Mouse (Mus musculus): ENCODE data around the gene Hagh. TPM values are rescaled to one million over a fixed set of nuclear protein-coding genes. Genes with fewer than 3 reads are reported as not detected.

The Hagh gene
- polyA plus RNA-seq (2015; fragmentation: Nextera tagmentation; extraction: Ambion mirVana): 62.9 and 72.2 TPM in 2 replicates

GRCm38 (mm10) chr17:24839842-24840241, at the start of gene Hagh:
TSS of gene Hagh (plus strand) at chr17:24840143.
- H3K4me3 ChIP-seq (ENCODE audit: low read depth, low read length): no peak within 1 kb of the TSS
- no peak within 1 kb of the TSS for H3K9ac ChIP-seq (ENCODE audit: low read depth, low read length)
- no peaks in the 10 kb centered on the region for H3K4me1 ChIP-seq (ENCODE audit: control insufficient read depth, insufficient read depth, low read length)
- H3K27ac ChIP-seq (ENCODE audit: low read length): no peak within 1 kb of the TSS
- H3K27me3 ChIP-seq (ENCODE audit: control insufficient read depth, insufficient read depth, low read depth, low read length): peaks cover 8% of the 10 kb centered on the region
- H3K9me3 ChIP-seq (replicated peaks; ENCODE audit: control insufficient read depth, low read length, poor library complexity, severe bottlenecking): no peaks in the 10 kb centered on the region
- 74% methylated on average over 8 of the region's 8 CpGs for WGBS
- no peak within 1 kb of the TSS for H3K4me2 ChIP-seq (ENCODE audit: low read length)
- H3K36me3 ChIP-seq (ENCODE audit: control insufficient read depth, insufficient read depth, low read length): no peaks in the 10 kb centered on the region
- no peak for ATAC-seq

- Histone ChIP-seq H3K27ac (ENCODE audit: low read length) (no peak overlapping the region), H3K36me3 (ENCODE audit: control insufficient read depth, insufficient read depth, low read length) (no peaks in the 10 kb centered on the region), H3K4me1 (ENCODE audit: control insufficient read depth, insufficient read depth, low read length) (no peaks in the 10 kb centered on the region), H3K4me3 (ENCODE audit: low read depth, low read length) (no peak overlapping the region), H3K27me3 (ENCODE audit: control insufficient read depth, insufficient read depth, low read depth, low read length) (no peaks in the 10 kb centered on the region), H3K9ac (ENCODE audit: low read depth, low read length) (no peak overlapping the region), H3K9me3 (replicated peaks; ENCODE audit: control insufficient read depth, low read length, poor library complexity, severe bottlenecking) (no peaks in the 10 kb centered on the region), H3K4me2 (ENCODE audit: low read length) (no peak overlapping the region)
- WGBS: 76% methylated on average over 8 of the region's 8 CpGs
- ATAC-seq: no peak
These were observed 47.8 kb upstream of the Hagh start for GRCm38 (mm10) chr17:24792190-24792589.

GRCm38 (mm10) chr17:24794791-24795190, 45.2 kb upstream of the Hagh start:
- Histone ChIP-seq H3K27me3 (ENCODE audit: control insufficient read depth, insufficient read depth, low read depth, low read length) (no peaks in the 10 kb centered on the region), H3K9ac (ENCODE audit: low read depth, low read length) (no peak overlapping the region), H3K4me2 (ENCODE audit: low read length) (no peak overlapping the region), H3K36me3 (ENCODE audit: control insufficient read depth, insufficient read depth, low read length) (no peaks in the 10 kb centered on the region), H3K4me3 (ENCODE audit: low read depth, low read length) (no peak overlapping the region), H3K4me1 (ENCODE audit: control insufficient read depth, insufficient read depth, low read length) (no peaks in the 10 kb centered on the region), H3K9me3 (replicated peaks; ENCODE audit: control insufficient read depth, low read length, poor library complexity, severe bottlenecking) (no peaks in the 10 kb centered on the region), H3K27ac (ENCODE audit: low read length) (no peak overlapping the region)
- ATAC-seq: no peak
- WGBS: 80% methylated on average over 12 of the region's 12 CpGs

- Histone ChIP-seq H3K4me2 (ENCODE audit: low read length) (no peak overlapping the region), H3K36me3 (ENCODE audit: control insufficient read depth, insufficient read depth, low read length) (no peaks in the 10 kb centered on the region), H3K9ac (ENCODE audit: low read depth, low read length) (no peak overlapping the region), H3K27me3 (ENCODE audit: control insufficient read depth, insufficient read depth, low read depth, low read length) (no peaks in the 10 kb centered on the region), H3K9me3 (replicated peaks; ENCODE audit: control insufficient read depth, low read length, poor library complexity, severe bottlenecking) (no peaks in the 10 kb centered on the region), H3K4me3 (ENCODE audit: low read depth, low read length) (no peak overlapping the region), H3K27ac (ENCODE audit: low read length) (no peak overlapping the region), H3K4me1 (ENCODE audit: control insufficient read depth, insufficient read depth, low read length) (no peaks in the 10 kb centered on the region)
- 69% methylated on average over 3 of the region's 3 CpGs for WGBS
- ATAC-seq: no peak
These were observed 43.0 kb upstream of the Hagh start for GRCm38 (mm10) chr17:24796969-24797368.

- no peaks in the 10 kb centered on the region for H3K36me3 ChIP-seq (ENCODE audit: control insufficient read depth, insufficient read depth, low read length)
- no peak for ATAC-seq
- H3K27ac ChIP-seq (ENCODE audit: low read length): no peak overlapping the region
- H3K9ac ChIP-seq (ENCODE audit: low read depth, low read length): no peak overlapping the region
- no peaks in the 10 kb centered on the region for H3K4me1 ChIP-seq (ENCODE audit: control insufficient read depth, insufficient read depth, low read length)
- no peak overlapping the region for H3K4me2 ChIP-seq (ENCODE audit: low read length)
- H3K9me3 ChIP-seq (replicated peaks; ENCODE audit: control insufficient read depth, low read length, poor library complexity, severe bottlenecking): no peaks in the 10 kb centered on the region
- H3K27me3 ChIP-seq (ENCODE audit: control insufficient read depth, insufficient read depth, low read depth, low read length): 0 out of 2 replicates have a peak, but pooled peaks cover 2% of the 10 kb centered on the region
- no peak overlapping the region for H3K4me3 ChIP-seq (ENCODE audit: low read depth, low read length)
- WGBS: 60% methylated on average over 9 of the region's 9 CpGs
These were observed 41.7 kb upstream of the Hagh start for GRCm38 (mm10) chr17:24798229-24798628.

GRCm38 (mm10) chr17:24799476-24799875, 40.5 kb upstream of the Hagh start:
- Histone ChIP-seq H3K4me2 (ENCODE audit: low read length) (no peak overlapping the region), H3K36me3 (ENCODE audit: control insufficient read depth, insufficient read depth, low read length) (no peaks in the 10 kb centered on the region), H3K4me3 (ENCODE audit: low read depth, low read length) (no peak overlapping the region), H3K4me1 (ENCODE audit: control insufficient read depth, insufficient read depth, low read length) (no peaks in the 10 kb centered on the region; the same call in 1 of the 2 replicates), H3K27ac (ENCODE audit: low read length) (no peak overlapping the region), H3K9me3 (replicated peaks; ENCODE audit: control insufficient read depth, low read length, poor library complexity, severe bottlenecking) (no peaks in the 10 kb centered on the region), H3K9ac (ENCODE audit: low read depth, low read length) (no peak overlapping the region), H3K27me3 (ENCODE audit: control insufficient read depth, insufficient read depth, low read depth, low read length) (0 out of 2 replicates have a peak, but pooled peaks cover 2% of the 10 kb centered on the region)
- WGBS: 88% methylated on average over 4 of the region's 4 CpGs
- ATAC-seq: no peak

- H3K9me3 ChIP-seq (replicated peaks; ENCODE audit: control insufficient read depth, low read length, poor library complexity, severe bottlenecking): no peaks in the 10 kb centered on the region
- H3K36me3 ChIP-seq (ENCODE audit: control insufficient read depth, insufficient read depth, low read length): no peaks in the 10 kb centered on the region
- WGBS: 51% methylated on average over 3 of the region's 3 CpGs
- ATAC-seq: no peak
- no peaks in the 10 kb centered on the region; the same call in 1 of the 2 replicates for H3K4me1 ChIP-seq (ENCODE audit: control insufficient read depth, insufficient read depth, low read length)
- H3K27me3 ChIP-seq (ENCODE audit: control insufficient read depth, insufficient read depth, low read depth, low read length): peaks cover 7% of the 10 kb centered on the region
- H3K9ac ChIP-seq (ENCODE audit: low read depth, low read length): no peak overlapping the region
- no peak overlapping the region for H3K27ac ChIP-seq (ENCODE audit: low read length)
- H3K4me3 ChIP-seq (ENCODE audit: low read depth, low read length): no peak overlapping the region
- no peak overlapping the region for H3K4me2 ChIP-seq (ENCODE audit: low read length)
These were observed 39.4 kb upstream of the Hagh start for GRCm38 (mm10) chr17:24800524-24800923.

GRCm38 (mm10) chr17:24803952-24804951, 35.7 kb upstream of the Hagh start, which contains the start of gene Meiob:
TSS of gene Meiob (plus strand) at chr17:24804289.
- Histone ChIP-seq H3K4me3 (ENCODE audit: low read depth, low read length) (peak within 1 kb of the TSS; percentile 59), H3K4me2 (ENCODE audit: low read length) (peak within 1 kb of the TSS; percentile 75), H3K4me1 (ENCODE audit: control insufficient read depth, insufficient read depth, low read length) (no peaks in the 10 kb centered on the region; the same call in 1 of the 2 replicates), H3K27me3 (ENCODE audit: control insufficient read depth, insufficient read depth, low read depth, low read length) (peaks cover 20% of the 10 kb centered on the region), H3K9ac (ENCODE audit: low read depth, low read length) (peak within 1 kb of the TSS; percentile 70), H3K27ac (ENCODE audit: low read length) (no peak within 1 kb of the TSS), H3K36me3 (ENCODE audit: control insufficient read depth, insufficient read depth, low read length) (no peaks in the 10 kb centered on the region), H3K9me3 (replicated peaks; ENCODE audit: control insufficient read depth, low read length, poor library complexity, severe bottlenecking) (no peaks in the 10 kb centered on the region)
- ATAC-seq: peak; percentile 48; the same call in 1 of the 2 replicates
- WGBS: 1% methylated on average over 63 of the region's 71 CpGs

GRCm38 (mm10) chr17:24811211-24811610, 28.7 kb upstream of the Hagh start:
- H3K4me1 ChIP-seq (ENCODE audit: control insufficient read depth, insufficient read depth, low read length): no peaks in the 10 kb centered on the region
- H3K4me3 ChIP-seq (ENCODE audit: low read depth, low read length): no peak overlapping the region
- no peak overlapping the region for H3K9ac ChIP-seq (ENCODE audit: low read depth, low read length)
- peaks cover 8% of the 10 kb centered on the region for H3K27me3 ChIP-seq (ENCODE audit: control insufficient read depth, insufficient read depth, low read depth, low read length)
- WGBS: 80% methylated on average over 3 of the region's 3 CpGs
- no peaks in the 10 kb centered on the region for H3K9me3 ChIP-seq (replicated peaks; ENCODE audit: control insufficient read depth, low read length, poor library complexity, severe bottlenecking)
- no peak for ATAC-seq
- no peaks in the 10 kb centered on the region for H3K36me3 ChIP-seq (ENCODE audit: control insufficient read depth, insufficient read depth, low read length)
- H3K4me2 ChIP-seq (ENCODE audit: low read length): no peak overlapping the region
- no peak overlapping the region for H3K27ac ChIP-seq (ENCODE audit: low read length)

All from midbrain, embryonic 16.5 days (tissue).